Mouse (Mus musculus) heart, adult 2 months (tissue): Measurements from ENCODE around the gene Gphb5. TPM values are rescaled to one million over a fixed set of nuclear protein-coding genes. Genes with fewer than 3 reads are reported as not detected.

ENCODE experiments used
- DNase-seq, 2 experiments: peaks; one replicate each; pipeline ENCODE4 v3.0.0; 2021
- H3K27ac ChIP-seq: fragments of 200-600 bp; 2 replicates; pipeline ENCODE4 v1.8.1; 2022
- H3K27me3 ChIP-seq: fragments of 200-500 bp; 2 replicates; pipeline ENCODE4 v1.6.1; 2012; ENCODE audit warnings: mild to moderate bottlenecking, low read length, inconsistent platforms, mixed read lengths; ENCODE audit not compliant: control insufficient read depth, insufficient read depth
- H3K36me3 ChIP-seq: fragments of 200-500 bp; 2 replicates; pipeline ENCODE4 v1.6.1; 2012; ENCODE audit warnings: low read length, inconsistent platforms; ENCODE audit not compliant: control insufficient read depth, insufficient read depth
- H3K4me1 ChIP-seq: fragments of 200-500 bp; 2 replicates; pipeline ENCODE4 v1.6.1; 2011; ENCODE audit warnings: low read length; ENCODE audit not compliant: control insufficient read depth, insufficient read depth
- H3K4me3 ChIP-seq: fragments of 200-600 bp; 2 replicates; pipeline ENCODE4 v1.8.1; 2022
- H3K79me2 ChIP-seq: fragments of 200-500 bp; replicated peaks from 2 replicates; pipeline ENCODE4 v1.6.1; 2012; ENCODE audit warnings: mild to moderate bottlenecking, inconsistent platforms, low read length, moderate library complexity, mixed read lengths; ENCODE audit not compliant: control insufficient read depth, insufficient read depth
- H3K9ac ChIP-seq: fragments of 200-500 bp; 2 replicates; pipeline ENCODE4 v1.6.1; 2012; ENCODE audit warnings: low read depth, mild to moderate bottlenecking, control low read depth, inconsistent platforms, low read length, mixed read lengths
- CTCF ChIP-seq: fragments of 200-600 bp; IDR thresholded peaks from 2 replicates; pipeline ENCODE4 v1.8.1; 2022; ENCODE audit warnings: antibody characterized with exemption, mild to moderate bottlenecking, moderate library complexity
- EP300 ChIP-seq: fragments of 200-500 bp; IDR thresholded peaks from 2 replicates; pipeline ENCODE4 v1.6.1; 2011; ENCODE audit warnings: low read depth, low read length, control low read depth; ENCODE audit not compliant: insufficient read depth
- POLR2A ChIP-seq: fragments of 200-500 bp; IDR thresholded peaks from 2 replicates; pipeline ENCODE4 v1.6.1; 2011; ENCODE audit warnings: mild to moderate bottlenecking, low read depth, low read length, control low read depth; ENCODE audit not compliant: insufficient read depth
- WGBS: fragments of 180-500 bp; shearing (Covaris S2); methylation state at CpG from one replicate; pipeline ENCODE4 v1.1.7; 2018; 5-methylcytosine and 5-hydroxymethylcytosine counted together
- intact Hi-C: fragments of 180-260 bp; cut with DNase I; formaldehyde crosslinking; loops from one replicate; pipeline ENCODE4 v1.15.1; 2025
- polyA plus RNA-seq: library from polyadenylated mRNA; depleted of rRNA; stranded (reverse); fragments of >200 nt; gene quantifications from 2 replicates; pipeline ENCODE4 v1.2.3, GENCODE M21; 2012; rRNA removed
- total RNA-seq, 2 experiments: library from RNA; stranded (reverse); gene quantifications; 2 replicates each; pipeline ENCODE4 v1.2.3; 2021

Gphb5 gene
- total and polyA plus RNA-seq, 3 experiments: not detected

GRCm38 (mm10) chr12:75364416-75364815, 52.2 kb downstream of the Gphb5 start:
- TF ChIP-seq POLR2A (no peak), CTCF (no peak), EP300 (no peak)
- no peaks in the 10 kb centered on the region for H3K27me3 ChIP-seq
- H3K9ac ChIP-seq: no peak overlapping the region
- H3K27ac ChIP-seq: no peak overlapping the region
- DNase-seq: peak in 1 of 2 experiments; percentile 10
- peaks cover 22% of the 10 kb centered on the region for H3K36me3 ChIP-seq
- peaks cover 28% of the 10 kb centered on the region for H3K4me1 ChIP-seq
- intact Hi-C loops: no loop called here
- no peak overlapping the region for H3K4me3 ChIP-seq
- no peaks in the 10 kb centered on the region for H3K79me2 ChIP-seq
- WGBS: 96% methylated on average over 4 of the region's 4 CpGs

GRCm38 (mm10) chr12:75362456-75362855, 54.1 kb downstream of the Gphb5 start:
- H3K79me2 ChIP-seq: no peaks in the 10 kb centered on the region
- H3K4me1 ChIP-seq: peaks cover 25% of the 10 kb centered on the region
- WGBS: 93% methylated on average over 16 of the region's 16 CpGs
- peaks cover 19% of the 10 kb centered on the region for H3K36me3 ChIP-seq
- intact Hi-C loops: no loop called here
- DNase-seq: peak in 1 of 2 experiments; percentile 16
- H3K4me3 ChIP-seq: no peak overlapping the region
- H3K27me3 ChIP-seq: no peaks in the 10 kb centered on the region
- TF ChIP-seq EP300 (no peak), POLR2A (no peak), CTCF (no peak)
- no peak overlapping the region for H3K27ac ChIP-seq
- H3K9ac ChIP-seq: no peak overlapping the region

Other genes starting within 250 kb of the Gphb5 start
- not detected for gene Kcnh5, start 239.4 kb downstream of the Gphb5 start, total RNA-seq
- gene Kcnh5, start 239.4 kb downstream of the Gphb5 start, polyA plus RNA-seq: not detected in 2 replicates
- 10 to 100 TPM; 30.1 to 37.1 TPM for gene Rhoj, start 108.5 kb downstream of the Gphb5 start, total RNA-seq
- gene Rhoj, start 108.5 kb downstream of the Gphb5 start, polyA plus RNA-seq: 42.6 and 66.2 TPM in 2 replicates
- gene Ppp2r5e, start 179.5 kb upstream of the Gphb5 start, total RNA-seq: 10 to 100 TPM; 32.6 to 32.9 TPM
- gene Ppp2r5e, start 179.5 kb upstream of the Gphb5 start, polyA plus RNA-seq: 9.1 and 14.6 TPM in 2 replicates